Comparison of ENCODE assay signal across 16 mouse cellular contexts in genomic region chr13:36257213-36257612, GRCm38 (mm10).
"Had no signal": no experiment of that assay in that cellular context is flagged by ENCODE, and none has a peak within 500 bp of the region (broad histone marks: within the 10 kb centered on the region; RNA-seq: fewer than 3 reads in every experiment).

No protein-coding gene starts in this region.

- H3K4me2 ChIP-seq: liver, embryonic 13.5 days; lung, embryonic 14.5 days; neural tube, embryonic 13.5 days; stomach, embryonic 15.5 days had no signal

- H3K4me1 ChIP-seq: neural tube, embryonic 13.5 days; stomach, embryonic 15.5 days had no signal

- DNase-seq: kidney, adult 2 months; kidney, postnatal 25 days; layer of hippocampus, adult 9-11 months; liver, embryonic 13.5 days; lung, embryonic 14.5 days; retina, postnatal 1 day; right cerebral cortex, postnatal 25 days; spleen, adult 18-20 months; thymus, postnatal 25 days had no signal

- ATAC-seq: lung, postnatal 0 days had no signal

- H3K27me3 ChIP-seq: liver, embryonic 13.5 days; neural tube, embryonic 13.5 days; stomach, embryonic 15.5 days had no signal

- H3K9me3 ChIP-seq: stomach, embryonic 15.5 days had no signal

- H3K27ac ChIP-seq: kidney, postnatal 0 days; layer of hippocampus, adult 2 months; liver, embryonic 13.5 days; macrophage; neural tube, embryonic 13.5 days; stomach, embryonic 15.5 days had no signal

- H3K4me3 ChIP-seq: layer of hippocampus, adult 2 months; liver, embryonic 13.5 days; myocyte; neural tube, embryonic 13.5 days; stomach, embryonic 15.5 days had no signal

- H3K9ac ChIP-seq: liver, embryonic 13.5 days; lung, embryonic 14.5 days; neural tube, embryonic 13.5 days; stomach, embryonic 15.5 days had no signal

- H3K36me3 ChIP-seq: liver, embryonic 13.5 days; neural tube, embryonic 13.5 days; stomach, embryonic 15.5 days had no signal
